Mouse (Mus musculus) hindbrain, embryonic 12.5 days (tissue): ENCODE measurements around the gene Keap1. TPM values are rescaled to one million over a fixed set of nuclear protein-coding genes. Genes with fewer than 3 reads are reported as not detected.
A peak's percentile ranks its signal among the peaks of the same experiment; 100 is the strongest.
"Not testable (repeated sequence)": the region's sequence is repeated elsewhere in the genome, so short reads cannot be mapped to it uniquely, and the experiment has no call there.

Experiments used
- ATAC-seq: fragments of 200-750 bp; cut with Nextera tagmentation; 2 replicates; pipeline ENCODE4 v1.8.0; 2017; ENCODE audit warnings: moderate TSS enrichment; ENCODE audit not compliant: low FRiP score
- H3K27ac ChIP-seq: fragments of 300-500 bp; sonication (generic); 2 replicates; pipeline ENCODE4 v1.5.1; 2016; ENCODE audit warnings: mild to moderate bottlenecking
- H3K27me3 ChIP-seq: fragments of 300-500 bp; sonication (generic); 2 replicates; pipeline ENCODE4 v1.6.1; 2016; ENCODE audit warnings: mild to moderate bottlenecking
- H3K36me3 ChIP-seq: fragments of 300-500 bp; sonication (generic); 2 replicates; pipeline ENCODE4 v1.6.1; 2016; ENCODE audit warnings: mild to moderate bottlenecking
- H3K4me1 ChIP-seq: fragments of 300-500 bp; sonication (generic); 2 replicates; pipeline ENCODE4 v1.6.1; 2016
- H3K4me2 ChIP-seq: fragments of 300-500 bp; sonication (generic); replicated peaks from 2 replicates; pipeline ENCODE4 v1.6.1; 2016; ENCODE audit warnings: mild to moderate bottlenecking
- H3K4me3 ChIP-seq: fragments of 300-500 bp; sonication (generic); 2 replicates; pipeline ENCODE4 v1.5.1; 2016; ENCODE audit warnings: mild to moderate bottlenecking
- H3K9ac ChIP-seq: fragments of 300-500 bp; sonication (generic); 2 replicates; pipeline ENCODE4 v1.6.1; 2016; ENCODE audit warnings: mild to moderate bottlenecking, moderate library complexity
- H3K9me3 ChIP-seq: fragments of 300-500 bp; sonication (generic); replicated peaks from 2 replicates; pipeline ENCODE4 v1.6.1; 2016; ENCODE audit warnings: mild to moderate bottlenecking
- WGBS: fragments of 180-500 bp; shearing (Covaris S2); methylation state at CpG from one replicate; pipeline ENCODE4 v1.1.7; 2016; 5-methylcytosine and 5-hydroxymethylcytosine counted together
- polyA plus RNA-seq: library from polyadenylated mRNA; unstranded; fragments of >200 nt; fragmentation: Nextera tagmentation; extraction: Ambion mirVana; gene quantifications from 2 replicates; pipeline ENCODE4 v1.2.1, GENCODE M21; 2016

The Keap1 gene
- polyA plus RNA-seq, 1 experiment from 2014 or later: 54.8 TPM

DNA sequence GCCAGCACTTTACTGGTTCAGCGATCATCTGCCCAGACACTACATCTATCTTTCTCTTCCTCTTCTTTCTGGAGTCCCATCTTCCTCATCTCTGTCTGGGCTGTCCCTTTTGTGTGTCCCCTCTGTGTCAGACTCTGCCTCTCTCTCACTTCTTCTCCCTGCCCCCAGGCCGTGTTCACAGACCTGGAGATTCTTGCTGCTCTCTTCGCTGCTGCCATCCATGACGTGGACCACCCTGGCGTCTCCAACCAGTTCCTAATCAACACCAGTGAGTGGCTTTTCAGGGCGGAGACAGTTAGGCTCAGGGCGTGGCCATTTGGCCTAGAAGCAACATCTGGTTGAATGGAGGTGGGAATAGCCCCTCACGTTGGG lies 35.0 kb downstream of the Keap1 start:
- Histone ChIP-seq H3K27ac (no peak overlapping the region), H3K9ac (no peak overlapping the region), H3K27me3 (peaks cover 4% of the 10 kb centered on the region; the same call in 1 of the 2 replicates), H3K4me2 (peak overlapping the region; percentile 55), H3K9me3 (no peaks in the 10 kb centered on the region), H3K4me3 (no peak overlapping the region), H3K4me1 (peaks cover 11% of the 10 kb centered on the region), H3K36me3 (0 out of 2 replicates have a peak, but pooled peaks cover 4% of the 10 kb centered on the region)
- 20% methylated on average over 8 of the region's 8 CpGs for WGBS
- ATAC-seq: peak; percentile 5; the same call in 1 of the 2 replicates

DNA sequence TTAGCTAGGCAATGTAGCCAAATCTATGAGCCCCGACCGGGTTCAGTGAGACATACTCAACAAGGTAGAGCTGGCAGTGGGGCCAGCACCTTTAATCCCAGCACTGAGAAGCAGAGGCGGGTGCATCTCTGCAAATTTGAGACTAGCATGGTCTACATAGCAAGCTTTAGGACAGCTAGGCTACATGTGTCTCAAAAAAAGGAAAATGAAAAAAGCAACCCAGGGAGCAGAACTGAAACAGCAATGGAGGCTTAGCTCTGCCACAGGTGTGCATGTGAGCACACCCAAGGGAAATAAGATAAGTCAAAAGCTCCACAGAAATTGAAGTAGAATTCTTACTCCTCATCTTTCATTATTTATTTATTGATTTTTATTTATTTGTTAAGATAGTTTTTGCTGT lies 40.2 kb downstream of the Keap1 start:
- Histone ChIP-seq H3K36me3 (0 out of 2 replicates have a peak, but pooled peaks cover 4% of the 10 kb centered on the region), H3K4me2 (no peak overlapping the region), H3K27me3 (peaks cover under 1% of the 10 kb centered on the region; the same call in 1 of the 2 replicates), H3K27ac (no peak overlapping the region), H3K9me3 (no peaks in the 10 kb centered on the region), H3K4me1 (peaks cover 30% of the 10 kb centered on the region), H3K9ac (no peak overlapping the region), H3K4me3 (no peak overlapping the region)
- no peak for ATAC-seq
- 82% methylated on average over 3 of the region's 3 CpGs for WGBS

DNA sequence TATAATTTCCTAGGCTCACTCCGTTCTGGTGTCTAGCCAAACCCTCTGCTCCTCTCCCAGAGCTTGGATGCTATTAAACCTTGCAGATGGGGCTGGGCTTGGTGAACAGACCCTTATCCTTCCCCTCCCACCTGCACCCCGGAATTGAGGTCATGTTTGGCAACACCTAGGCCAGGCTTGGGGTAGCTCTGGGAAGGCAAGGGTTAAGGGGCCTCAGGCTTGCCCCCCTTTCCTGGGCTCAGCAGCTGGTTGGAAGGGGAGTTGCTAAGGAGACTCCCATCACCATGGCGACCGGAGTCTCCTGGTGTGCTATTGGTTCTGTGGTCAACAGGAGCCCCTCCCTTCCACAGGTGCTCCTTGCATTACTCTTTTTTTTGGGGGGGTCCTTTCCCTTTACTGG lies 41.2 kb downstream of the Keap1 start:
- Histone ChIP-seq H3K4me1 (peaks cover 30% of the 10 kb centered on the region), H3K27me3 (no peaks in the 10 kb centered on the region; the same call in 1 of the 2 replicates), H3K27ac (no peak overlapping the region), H3K9me3 (no peaks in the 10 kb centered on the region), H3K36me3 (0 out of 2 replicates have a peak, but pooled peaks cover 4% of the 10 kb centered on the region), H3K4me3 (peak overlapping the region; percentile 48), H3K9ac (peak overlapping the region; percentile 73), H3K4me2 (peak overlapping the region; percentile 60)
- peak; percentile 81 for ATAC-seq
- WGBS: 15% methylated on average over 4 of the region's 4 CpGs

DNA sequence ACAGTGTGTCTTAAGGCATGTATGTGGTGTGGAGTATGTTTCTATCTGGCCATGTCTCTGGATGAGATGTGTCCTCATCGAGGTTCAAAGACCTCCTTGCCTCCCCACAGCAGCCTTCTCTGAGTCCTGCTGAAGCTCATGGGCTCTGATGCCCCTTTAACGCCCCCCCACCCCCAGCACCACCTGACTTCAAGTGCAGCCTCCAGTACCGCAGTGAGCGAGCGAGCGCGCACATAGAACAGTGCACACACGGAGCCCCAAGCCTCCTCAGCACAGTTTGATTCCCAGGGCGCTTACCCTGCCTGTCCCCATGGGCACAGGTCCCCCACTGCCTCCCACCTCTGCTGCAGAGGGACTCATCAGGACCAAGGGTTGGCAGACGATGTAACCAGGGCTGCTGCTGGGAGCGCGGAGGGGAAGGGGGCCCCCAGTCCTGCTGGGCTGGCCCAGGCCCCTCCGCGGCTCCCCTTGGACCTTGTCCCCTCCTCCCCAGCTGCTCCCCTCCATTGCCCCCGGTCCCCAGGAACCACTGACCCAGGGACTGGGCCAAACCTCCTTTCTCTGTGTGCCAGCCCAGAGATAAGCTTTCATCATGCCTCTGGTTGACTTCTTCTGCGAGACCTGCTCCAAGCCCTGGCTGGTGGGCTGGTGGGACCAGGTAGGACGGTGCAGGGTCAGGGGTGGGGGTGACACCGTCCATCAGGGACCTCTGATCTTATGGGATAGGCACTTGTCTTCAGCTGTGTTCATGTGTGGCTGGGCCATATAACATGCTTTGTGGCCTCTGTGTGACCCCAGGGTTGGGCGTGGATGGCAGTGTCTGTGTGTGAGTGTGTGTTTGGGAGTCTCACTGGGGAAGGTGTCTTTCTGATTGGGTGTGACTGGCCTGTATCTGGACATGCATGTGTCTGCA lies 42.4 kb downstream of the Keap1 start:
- ATAC-seq: peak; percentile 71
- H3K9ac ChIP-seq: peak overlapping the region; percentile 73
- no peaks in the 10 kb centered on the region for H3K9me3 ChIP-seq
- H3K4me3 ChIP-seq: peak overlapping the region; percentile 48
- 0 out of 2 replicates have a peak, but pooled peaks cover 4% of the 10 kb centered on the region for H3K36me3 ChIP-seq
- peak overlapping the region; percentile 60 for H3K4me2 ChIP-seq
- H3K27me3 ChIP-seq: no peaks in the 10 kb centered on the region
- WGBS: 28% methylated on average over 19 of the region's 19 CpGs
- H3K4me1 ChIP-seq: peaks cover 30% of the 10 kb centered on the region
- H3K27ac ChIP-seq: peak overlapping the region; percentile 56; the same call in 1 of the 2 replicates

DNA sequence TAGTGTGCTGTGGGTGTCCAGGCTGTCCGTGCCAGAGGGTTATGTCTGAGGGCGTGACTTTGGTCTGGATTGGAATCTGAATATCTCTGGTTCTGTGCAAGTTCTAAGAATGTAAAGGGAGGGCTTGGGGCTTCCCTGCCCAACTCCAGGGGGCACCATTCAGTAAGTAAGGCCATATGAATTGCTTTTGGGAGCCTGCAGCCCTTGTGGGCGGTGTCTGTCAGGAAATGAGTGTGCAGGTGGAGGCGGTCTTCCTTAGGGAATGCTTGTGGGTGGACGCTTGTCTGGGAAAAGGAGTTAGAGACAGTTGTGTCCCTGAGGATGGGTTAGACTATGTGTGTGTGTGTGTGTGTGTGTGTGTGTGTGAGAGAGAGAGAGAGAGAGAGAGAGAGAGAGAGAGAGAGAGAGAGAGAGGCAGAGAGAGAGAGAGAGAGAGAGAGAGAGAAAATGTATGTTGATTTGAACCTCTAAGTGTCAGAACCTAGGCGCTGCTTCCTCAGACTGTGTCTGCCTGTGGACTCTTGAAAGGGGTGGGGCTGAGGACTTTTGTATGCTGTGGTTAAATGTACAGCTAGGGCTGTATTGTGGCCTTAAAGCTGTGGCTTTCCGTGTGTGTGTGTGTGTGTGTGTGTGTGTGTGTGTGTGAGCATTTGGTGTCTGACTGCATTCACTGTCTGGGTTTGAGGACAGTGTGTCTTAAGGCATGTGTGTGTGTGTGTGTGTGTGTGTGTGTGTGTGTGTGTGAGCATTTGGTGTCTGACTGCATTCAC lies 43.2 kb downstream of the Keap1 start:
- not testable (repeated sequence) for H3K9me3 ChIP-seq, H3K27me3 ChIP-seq, H3K4me3 ChIP-seq, H3K9ac ChIP-seq, H3K36me3 ChIP-seq, H3K4me2 ChIP-seq, H3K27ac ChIP-seq
- 46% methylated on average over 7 of the region's 7 CpGs for WGBS
- H3K4me1 ChIP-seq: peaks cover 30% of the 10 kb centered on the region
- peak; percentile 27 for ATAC-seq

DNA sequence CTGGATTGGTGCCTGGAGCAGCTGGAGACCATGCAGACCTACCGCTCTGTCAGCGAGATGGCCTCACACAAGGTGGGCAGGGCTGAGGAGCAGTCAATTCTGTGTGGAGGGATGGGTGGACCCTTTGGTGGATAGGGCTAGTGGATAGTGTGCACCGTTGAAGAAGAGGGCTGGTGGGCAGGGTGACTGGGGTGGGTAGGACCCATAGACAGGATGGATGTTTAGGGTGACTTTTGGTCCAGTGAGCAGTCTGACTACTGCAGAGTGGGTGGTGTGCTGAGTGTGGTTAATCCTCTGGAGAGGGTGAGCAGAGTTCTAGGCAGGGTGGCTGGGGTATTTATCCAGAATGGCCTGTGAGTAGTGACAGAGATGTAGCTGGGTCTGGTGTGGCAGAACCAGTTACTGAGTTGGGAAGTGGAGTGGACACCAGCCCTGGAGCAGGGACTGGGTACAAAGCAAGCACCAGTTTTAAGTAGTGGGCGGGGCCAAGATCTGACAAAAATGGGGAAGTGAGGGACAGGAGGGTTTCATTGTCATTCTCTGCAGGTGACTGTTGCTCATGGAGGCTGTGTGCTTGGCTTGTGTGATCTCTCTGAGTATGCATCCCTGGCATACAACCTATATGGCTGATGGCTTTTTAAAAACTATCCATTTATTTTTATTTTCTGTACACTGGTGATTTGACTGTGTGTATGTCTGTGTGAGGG lies 44.2 kb downstream of the Keap1 start:
- WGBS: 86% methylated on average over 4 of the region's 4 CpGs
- no peak overlapping the region for H3K27ac ChIP-seq
- peaks cover 32% of the 10 kb centered on the region for H3K4me1 ChIP-seq
- H3K4me2 ChIP-seq: no peak overlapping the region
- H3K4me3 ChIP-seq: no peak overlapping the region
- ATAC-seq: no peak
- no peaks in the 10 kb centered on the region for H3K9me3 ChIP-seq
- no peaks in the 10 kb centered on the region for H3K36me3 ChIP-seq
- H3K9ac ChIP-seq: no peak overlapping the region
- H3K27me3 ChIP-seq: no peaks in the 10 kb centered on the region

DNA sequence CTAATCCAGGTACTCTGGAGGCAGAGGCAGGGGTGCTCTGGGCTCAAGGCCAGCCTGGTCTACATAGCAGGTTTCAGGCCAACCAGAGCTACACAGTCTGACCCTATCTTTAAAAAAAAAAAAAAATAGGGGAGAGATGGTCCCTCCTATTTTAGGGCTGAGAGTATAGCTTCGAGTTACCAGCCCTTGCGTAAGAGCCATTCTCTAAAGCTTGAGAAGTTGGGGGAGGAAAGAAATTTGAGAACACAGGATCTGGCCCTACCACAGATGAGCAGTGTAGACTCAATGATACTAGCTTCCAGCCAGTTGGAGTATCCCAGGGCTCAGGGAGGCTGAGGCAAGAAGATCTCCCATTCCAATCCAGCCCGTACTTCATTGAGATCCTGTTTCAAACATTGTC lies 45.4 kb downstream of the Keap1 start:
- Histone ChIP-seq H3K9ac (no peak overlapping the region), H3K4me1 (peaks cover 32% of the 10 kb centered on the region), H3K4me3 (no peak overlapping the region), H3K4me2 (no peak overlapping the region), H3K36me3 (no peaks in the 10 kb centered on the region), H3K27ac (no peak overlapping the region), H3K27me3 (no peaks in the 10 kb centered on the region), H3K9me3 (no peaks in the 10 kb centered on the region)
- ATAC-seq: no peak
- WGBS: 90% methylated on average over 3 of the region's 3 CpGs

DNA sequence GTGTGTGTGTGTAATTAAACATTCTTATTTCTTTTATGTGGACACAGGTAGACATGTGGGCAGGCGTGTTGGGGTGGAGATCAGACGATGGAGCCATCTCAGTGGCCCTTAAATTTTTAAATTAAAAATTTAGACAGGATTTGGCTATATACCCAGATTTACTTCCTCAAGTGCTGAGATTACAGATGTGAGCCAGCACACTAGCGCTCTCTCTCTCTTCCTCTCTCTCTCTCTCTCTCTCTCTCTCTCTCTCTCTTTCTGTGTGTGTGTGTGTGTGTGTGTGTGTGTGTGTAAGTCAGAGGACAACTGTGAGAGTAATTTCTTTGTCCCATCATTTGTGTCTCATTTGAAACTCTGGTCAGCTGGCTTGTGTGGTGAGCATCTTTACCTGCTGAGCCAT lies 48.5 kb downstream of the Keap1 start:
- no peak overlapping the region for H3K4me2 ChIP-seq
- H3K9me3 ChIP-seq: no peaks in the 10 kb centered on the region
- WGBS: 50% methylated on average over 3 of the region's 3 CpGs
- H3K4me3 ChIP-seq: no peak overlapping the region
- no peak for ATAC-seq
- no peak overlapping the region for H3K27ac ChIP-seq
- H3K9ac ChIP-seq: no peak overlapping the region
- H3K4me1 ChIP-seq: peaks cover 4% of the 10 kb centered on the region
- no peaks in the 10 kb centered on the region for H3K36me3 ChIP-seq
- no peaks in the 10 kb centered on the region for H3K27me3 ChIP-seq

DNA sequence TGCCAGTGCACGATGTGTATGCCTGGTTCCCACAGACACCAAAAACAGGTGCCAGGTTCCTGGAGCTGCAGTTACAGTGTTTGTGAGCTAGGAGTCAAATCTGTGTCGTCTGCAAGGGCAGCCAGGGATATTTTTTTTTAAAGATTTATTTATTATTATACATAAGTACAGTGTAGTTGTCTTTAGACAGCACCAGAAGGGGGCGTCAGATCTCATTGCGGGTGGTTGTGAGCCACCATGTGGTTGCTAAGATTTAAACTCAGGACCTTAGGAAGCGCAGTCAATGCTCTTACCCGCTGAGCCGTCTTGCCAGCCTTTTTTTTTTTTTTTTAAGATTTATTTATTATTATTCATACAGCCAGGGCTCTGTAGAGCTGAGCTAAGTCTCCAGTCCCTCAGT lies 49.3 kb downstream of the Keap1 start:
- Histone ChIP-seq H3K27me3 (peaks cover 7% of the 10 kb centered on the region), H3K9ac (no peak overlapping the region), H3K4me3 (no peak overlapping the region), H3K4me2 (no peak overlapping the region), H3K27ac (no peak overlapping the region), H3K9me3 (no peaks in the 10 kb centered on the region), H3K36me3 (no peaks in the 10 kb centered on the region), H3K4me1 (0 out of 2 replicates have a peak, but pooled peaks cover 2% of the 10 kb centered on the region)
- no peak for ATAC-seq
- 46% methylated on average over 7 of the region's 7 CpGs for WGBS

DNA sequence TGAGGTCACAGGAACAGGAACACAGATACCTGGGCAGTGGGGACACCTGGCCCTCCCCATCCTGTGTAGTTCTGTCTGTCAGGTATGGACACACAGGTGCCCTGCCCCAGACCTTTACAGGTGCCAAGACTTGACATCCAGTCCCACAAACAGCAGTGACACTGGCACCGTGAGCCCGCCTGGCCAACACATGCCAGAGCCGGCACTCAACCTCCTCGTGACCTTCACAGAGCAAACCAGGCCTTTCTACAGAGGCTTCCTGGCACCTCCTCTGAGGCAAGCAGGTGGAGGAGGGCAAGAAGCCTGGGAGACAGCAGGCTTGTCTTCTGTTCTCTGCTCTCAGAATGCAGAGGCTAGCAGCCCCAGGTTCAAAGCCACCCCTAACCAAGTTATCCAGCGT lies 53.7 kb downstream of the Keap1 start:
- ATAC-seq: no peak

DNA sequence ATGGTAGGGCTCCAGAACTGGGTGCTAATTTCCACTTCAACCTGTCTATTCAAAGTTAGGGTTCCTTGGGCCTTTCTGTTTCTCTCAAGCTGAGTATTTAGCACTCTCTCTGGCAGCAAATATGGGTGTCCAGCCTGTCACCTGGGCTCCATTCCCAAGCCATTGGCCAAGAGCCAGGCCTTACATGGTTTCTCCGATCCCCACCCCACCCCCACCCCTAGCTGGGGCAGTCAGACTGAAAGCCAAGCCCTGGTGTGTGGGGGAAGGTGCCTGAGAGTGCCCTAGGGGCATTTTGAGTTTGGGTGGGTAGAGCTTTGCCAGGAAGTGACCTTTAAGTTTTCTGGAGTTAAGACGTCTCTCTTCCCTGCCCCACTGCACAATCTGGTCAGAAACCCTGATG lies 54.4 kb downstream of the Keap1 start:
- H3K36me3 ChIP-seq: no peaks in the 10 kb centered on the region
- no peak overlapping the region for H3K4me2 ChIP-seq
- H3K4me3 ChIP-seq: no peak overlapping the region
- no peak overlapping the region for H3K9ac ChIP-seq
- H3K9me3 ChIP-seq: no peaks in the 10 kb centered on the region
- no peak overlapping the region for H3K27ac ChIP-seq
- H3K27me3 ChIP-seq: peaks cover 53% of the 10 kb centered on the region
- no peak for ATAC-seq
- 54% methylated on average over 2 of the region's 2 CpGs for WGBS
- H3K4me1 ChIP-seq: peaks cover 8% of the 10 kb centered on the region; the same call in 1 of the 2 replicates

More for the DNA sequence above, 53.7 kb downstream of the Keap1 start:
- 84% methylated on average over 5 of the region's 5 CpGs for WGBS
- Histone ChIP-seq H3K9me3 (no peaks in the 10 kb centered on the region), H3K27ac (no peak overlapping the region), H3K4me2 (no peak overlapping the region), H3K9ac (no peak overlapping the region), H3K27me3 (peaks cover 50% of the 10 kb centered on the region), H3K36me3 (no peaks in the 10 kb centered on the region), H3K4me3 (no peak overlapping the region), H3K4me1 (peaks cover 9% of the 10 kb centered on the region; the same call in 1 of the 2 replicates)
